Mouse (Mus musculus): Measurements from ENCODE around the gene Foxs1.

Foxs1 gene

DNA sequence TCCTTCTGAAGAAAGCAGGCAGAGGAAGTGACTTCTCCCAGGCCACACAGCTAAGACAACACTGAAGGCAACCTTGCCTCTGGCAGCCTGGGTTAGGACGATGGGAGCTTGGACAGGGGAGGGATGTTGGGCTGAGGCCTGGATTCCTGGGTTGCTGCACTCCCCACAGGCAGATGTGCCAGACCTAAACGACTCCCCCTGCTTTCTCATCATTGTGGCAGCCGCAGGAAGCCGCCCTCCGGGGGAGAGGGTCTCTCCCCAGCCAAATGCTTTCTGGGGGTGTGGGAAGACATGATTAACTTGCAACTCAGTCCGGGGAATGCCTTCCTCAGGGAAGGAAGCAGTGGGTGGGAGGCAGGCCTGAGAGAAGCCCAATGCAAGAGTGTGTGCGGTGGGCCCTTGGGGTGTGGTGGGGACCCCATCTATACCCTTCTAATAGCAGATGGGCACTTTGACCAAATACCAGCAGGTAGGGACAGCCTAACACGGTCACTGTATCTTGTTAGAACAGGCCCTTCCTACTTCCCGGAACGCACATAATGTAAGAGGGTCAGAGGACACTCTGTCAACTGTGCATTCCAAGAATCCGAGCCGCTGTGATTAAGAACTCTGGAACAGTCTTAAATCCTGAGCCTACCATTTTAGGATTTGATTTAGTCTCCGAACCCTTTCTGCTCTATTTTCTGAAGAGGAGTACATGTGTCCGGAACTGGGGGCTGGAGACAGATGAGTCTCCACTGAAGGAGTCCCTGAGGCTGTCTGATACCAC, 4.6 kb downstream of the Foxs1 start:
- no peak for DNase-seq (ENCODE audit: low spot score)

DNA sequence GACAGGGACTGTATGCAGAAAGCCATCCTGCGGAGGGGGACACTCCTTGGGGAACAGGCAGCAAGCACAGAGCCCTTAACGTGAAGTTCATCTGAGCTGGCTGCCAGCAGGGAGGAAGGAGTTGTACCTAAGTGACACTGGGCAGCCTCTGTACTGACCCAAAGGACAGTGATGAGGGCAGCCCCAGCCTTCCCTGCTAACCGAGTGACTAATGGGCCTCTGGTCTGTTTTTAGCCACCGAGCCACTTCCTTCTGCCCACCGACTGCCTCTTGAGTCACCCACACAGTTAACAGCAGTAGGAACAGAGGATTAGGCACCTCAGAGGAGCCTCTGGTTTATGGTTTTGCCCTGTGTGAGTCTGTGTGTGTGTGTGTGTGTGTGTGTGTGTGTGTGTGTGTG, 5.6 kb downstream of the Foxs1 start:
- no peak for DNase-seq (ENCODE audit: low spot score)

DNA sequence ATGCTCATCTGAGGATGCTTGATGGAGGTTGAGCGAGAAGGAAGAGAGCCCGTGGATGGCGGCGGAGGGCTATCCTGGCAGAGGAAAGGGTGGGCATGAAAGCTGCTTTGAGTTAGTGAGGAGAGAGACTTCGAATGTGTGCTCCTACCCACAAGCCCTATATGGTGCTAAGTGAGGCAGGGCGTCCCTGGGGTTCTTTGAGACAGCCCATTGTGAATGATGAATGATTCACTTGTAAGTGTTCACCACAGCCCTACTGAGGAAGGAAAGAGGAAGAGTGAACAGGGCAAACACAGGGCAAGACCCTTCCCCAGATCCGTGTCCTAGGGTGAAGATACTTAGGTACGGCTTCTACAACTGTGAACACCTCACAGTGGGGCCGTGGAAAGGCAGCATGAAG, 6.1 kb downstream of the Foxs1 start:
- no peak for DNase-seq (ENCODE audit: low spot score)

DNA sequence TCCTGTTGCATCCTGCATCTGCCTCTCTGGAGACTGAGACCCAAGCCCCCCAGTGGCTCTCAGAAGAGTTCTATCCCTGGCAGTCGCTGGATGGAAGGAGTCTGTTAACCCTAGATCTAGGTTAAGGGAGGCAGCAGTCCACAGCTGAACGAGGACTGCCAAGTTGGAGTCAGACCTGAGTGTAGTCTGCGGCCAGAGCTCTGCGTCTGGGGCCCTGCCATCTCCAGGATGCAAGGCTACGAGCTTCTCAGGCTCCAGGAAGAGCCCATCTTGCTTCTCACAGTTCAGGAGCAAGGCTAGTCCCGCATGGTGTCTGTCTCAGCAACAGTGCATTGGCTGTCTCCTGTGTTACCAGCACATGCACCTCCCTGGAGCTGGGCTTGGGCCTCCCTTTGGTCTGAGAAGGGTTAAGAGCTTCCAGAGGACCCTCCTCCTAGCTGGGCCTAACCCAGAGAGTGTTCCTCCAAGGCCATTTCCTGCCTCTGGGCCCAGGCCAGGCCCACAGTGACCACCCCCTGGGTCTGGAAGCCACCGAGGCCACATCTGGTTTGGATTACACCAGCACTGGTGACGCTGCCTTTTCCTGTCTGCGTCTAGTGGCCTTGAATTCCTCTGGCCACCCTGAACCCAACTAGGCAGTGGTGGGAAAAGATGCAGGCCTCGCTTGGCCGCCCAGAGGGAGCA, 7.7 kb downstream of the Foxs1 start:
- DNase-seq (ENCODE audit: low spot score): no peak

DNA sequence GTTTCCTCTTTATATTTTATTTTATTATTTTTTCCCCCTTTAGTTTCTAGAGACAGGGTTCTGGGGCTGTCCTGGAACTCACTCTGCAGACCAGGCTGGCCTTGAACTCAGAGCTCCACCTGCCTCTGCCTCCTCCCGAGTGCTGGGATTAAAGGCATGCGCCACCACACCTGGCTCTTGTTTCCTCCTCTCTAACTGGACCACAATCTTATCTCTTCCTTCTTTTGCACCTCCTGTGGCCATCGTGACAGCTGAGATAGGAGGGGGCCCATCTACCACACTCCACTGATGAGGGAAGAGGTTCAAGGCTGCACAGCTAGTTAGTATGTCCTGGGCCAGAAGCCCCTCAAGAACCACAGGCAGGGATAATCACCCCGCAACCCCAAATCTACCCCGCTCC, 8.5 kb downstream of the Foxs1 start:
- DNase-seq (ENCODE audit: low spot score): no peak

DNA sequence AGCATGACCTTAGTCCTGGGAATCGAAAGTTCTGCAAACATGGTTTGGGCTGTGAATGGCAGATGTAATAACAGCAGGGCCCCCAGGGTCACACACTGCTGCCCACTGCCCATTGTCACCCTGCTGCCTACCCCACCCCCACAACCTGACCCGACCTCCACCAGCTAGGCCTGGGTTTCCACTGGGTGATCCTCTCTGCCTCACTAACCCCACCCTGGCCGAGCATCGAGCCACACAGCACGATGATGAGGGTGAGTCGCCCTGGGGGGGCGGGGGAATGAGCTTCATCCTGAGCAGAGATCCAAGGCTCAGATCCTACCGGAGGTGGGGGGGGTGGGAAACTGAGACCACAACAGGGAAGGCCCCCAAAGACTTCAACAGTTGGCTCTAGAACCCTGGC, 8.9 kb downstream of the Foxs1 start:
- DNase-seq (ENCODE audit: low spot score): no peak

DNA sequence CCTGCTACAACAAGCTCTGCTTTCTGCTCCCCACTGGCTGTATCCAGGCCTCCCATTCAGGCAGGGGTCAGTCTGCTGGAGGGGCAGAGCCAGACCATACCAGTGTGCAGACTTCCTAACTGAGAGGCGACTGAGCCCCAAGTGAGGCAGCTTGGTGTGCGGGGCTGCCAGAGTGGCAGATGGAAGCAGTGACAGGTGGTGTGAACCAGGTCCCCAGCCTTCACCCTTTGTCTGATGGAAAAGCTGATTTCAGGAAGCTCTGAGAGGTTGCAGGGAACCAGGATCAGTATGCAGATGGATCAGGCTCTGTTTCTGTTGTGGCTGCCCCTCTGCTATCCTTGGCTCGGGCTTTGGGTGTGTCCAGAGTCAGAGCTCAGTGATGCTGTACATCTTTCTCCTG, 9.4 kb downstream of the Foxs1 start:
- no peak for DNase-seq (ENCODE audit: low spot score)

DNA sequence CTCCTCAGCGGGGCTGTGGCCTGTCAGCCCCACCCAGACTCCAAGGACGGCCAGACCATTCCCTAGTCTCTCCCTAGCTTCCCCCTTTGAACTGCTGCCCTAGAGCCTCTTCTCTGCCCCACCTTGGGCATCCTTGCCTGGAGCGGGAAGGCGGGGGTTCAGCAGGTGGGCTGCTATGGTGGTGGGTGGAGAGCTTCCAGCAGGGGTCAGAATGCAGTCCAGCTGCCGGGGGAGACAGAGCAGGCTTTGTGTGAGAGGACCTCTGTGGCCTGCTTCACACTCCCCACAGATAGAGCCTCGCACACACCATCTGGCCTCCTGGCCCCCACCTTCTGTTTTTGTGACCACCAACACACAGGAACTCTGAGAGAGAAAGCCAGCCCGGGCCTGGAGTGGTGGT, 10.6 kb downstream of the Foxs1 start:
- no peak for DNase-seq (ENCODE audit: low spot score)

DNA sequence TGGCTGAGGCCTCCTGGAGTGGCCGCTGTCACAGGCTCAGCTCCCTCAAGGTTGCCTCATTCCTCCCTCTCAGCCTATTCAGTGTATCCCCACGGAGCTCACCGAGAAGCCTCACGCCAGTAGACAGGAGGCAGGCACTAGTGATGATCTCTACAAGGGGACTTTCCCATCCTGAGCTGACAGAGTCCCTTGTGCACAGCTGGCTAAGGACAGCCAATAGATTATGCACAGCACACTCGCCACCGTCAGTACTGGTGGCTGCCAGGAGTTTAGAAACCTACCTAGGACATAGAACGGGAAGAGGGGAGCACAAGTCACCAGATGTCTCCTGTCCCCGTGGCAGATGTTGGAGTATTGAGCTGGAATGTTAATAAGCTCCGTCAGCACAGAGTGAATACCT, 15.3 kb downstream of the Foxs1 start:
- no peak for DNase-seq (ENCODE audit: low spot score)

DNA sequence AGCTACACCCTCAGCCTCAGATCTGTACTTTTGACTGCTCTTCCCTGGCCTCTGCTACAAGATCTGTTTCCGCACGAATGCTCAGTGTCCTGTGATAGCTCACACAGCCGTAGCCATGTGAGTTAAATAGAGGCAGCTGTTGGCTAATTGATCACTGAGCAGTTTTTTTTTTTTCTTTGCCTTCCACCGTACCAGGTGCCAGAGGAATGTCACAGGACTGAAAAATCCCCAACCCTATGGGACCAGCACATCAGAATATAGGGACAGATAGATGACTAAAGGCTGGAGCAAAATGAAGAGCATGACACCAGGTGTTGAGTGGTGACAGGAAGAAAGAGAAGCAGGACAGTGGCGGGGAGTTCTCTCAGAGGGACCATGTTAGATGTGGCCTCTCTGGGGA, 16.9 kb downstream of the Foxs1 start:
- DNase-seq (ENCODE audit: low spot score): no peak

DNA sequence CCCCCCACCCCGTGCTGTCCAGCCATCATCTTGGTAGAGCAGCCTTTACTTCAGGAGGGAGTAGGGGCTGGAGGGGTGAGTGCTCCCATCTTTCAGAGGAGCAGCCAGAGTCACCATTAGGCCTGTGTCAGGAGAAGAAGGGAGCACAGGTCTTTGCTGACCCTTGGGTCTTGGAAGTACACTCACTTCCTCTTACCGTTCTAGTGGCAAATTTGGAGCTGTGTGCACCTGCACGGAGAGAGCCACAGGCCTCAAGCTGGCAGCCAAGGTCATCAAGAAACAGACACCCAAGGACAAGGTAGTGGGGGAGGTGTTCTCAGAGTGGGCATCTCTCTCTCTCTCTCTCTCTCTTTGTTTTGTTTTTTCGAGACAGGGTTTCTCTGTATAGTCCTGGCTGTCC, 17.6 kb downstream of the Foxs1 start:
- DNase-seq (ENCODE audit: low spot score): no peak

DNA sequence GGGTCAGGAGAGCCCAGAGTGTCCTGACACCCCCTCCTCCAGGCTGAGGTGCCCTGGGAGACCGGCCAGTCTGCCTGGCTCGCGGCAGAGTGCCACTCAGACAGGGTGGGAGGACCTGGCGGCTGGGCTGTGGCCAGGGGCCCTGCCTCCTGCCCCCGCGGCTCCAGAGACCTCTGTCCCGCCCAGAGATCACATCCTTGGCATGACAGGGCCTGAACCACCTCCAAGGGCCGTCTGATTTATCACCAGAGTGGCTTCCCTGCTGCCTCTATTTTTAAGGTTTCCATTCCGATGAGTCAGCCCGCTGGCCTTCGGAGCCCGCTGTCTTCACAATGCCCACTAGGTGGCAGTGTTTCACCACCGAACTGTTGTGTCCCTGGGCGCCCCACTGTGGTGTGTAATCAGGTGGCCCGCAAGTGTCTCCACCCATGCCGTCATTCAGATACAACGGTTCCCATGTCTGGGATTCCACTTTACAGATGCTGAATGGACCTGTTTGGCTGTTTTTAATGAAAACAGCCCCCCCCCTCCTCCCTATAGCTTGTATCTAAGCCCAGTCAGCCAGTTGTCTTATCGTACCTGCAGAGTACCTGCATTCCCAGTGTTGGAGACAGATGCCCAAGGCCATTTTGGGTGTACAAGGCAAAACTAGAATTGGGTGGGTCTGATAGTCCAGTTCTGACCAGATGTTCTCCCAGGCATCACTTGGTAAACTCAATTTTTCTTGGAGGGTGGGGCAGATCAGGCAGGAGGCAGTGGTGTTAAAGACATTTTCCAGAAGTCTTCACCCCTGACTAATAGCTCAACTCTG, 18.5 kb downstream of the Foxs1 start:
- no peak for DNase-seq (ENCODE audit: low spot score)

DNA sequence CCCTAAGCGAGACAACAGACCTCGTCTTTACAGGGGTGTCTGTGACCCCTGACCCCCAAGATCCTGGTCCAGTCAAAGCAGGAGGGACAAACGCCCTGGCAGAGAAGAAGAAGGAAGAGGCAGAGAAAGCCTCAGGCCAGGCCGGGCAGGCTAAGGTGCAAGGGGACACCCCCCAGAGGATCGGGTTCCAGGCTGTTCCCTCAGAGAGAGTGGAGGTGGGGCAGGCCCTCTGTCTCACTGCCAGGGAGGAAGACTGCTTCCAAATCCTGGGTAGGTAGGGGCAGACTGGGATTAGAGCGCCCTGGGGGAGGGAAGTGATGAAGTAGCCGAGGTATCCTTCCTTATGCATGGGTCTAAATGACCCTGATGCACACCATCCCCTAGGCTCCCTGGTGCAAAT, 19.5 kb downstream of the Foxs1 start:
- no peak for DNase-seq (ENCODE audit: low spot score)

DNA sequence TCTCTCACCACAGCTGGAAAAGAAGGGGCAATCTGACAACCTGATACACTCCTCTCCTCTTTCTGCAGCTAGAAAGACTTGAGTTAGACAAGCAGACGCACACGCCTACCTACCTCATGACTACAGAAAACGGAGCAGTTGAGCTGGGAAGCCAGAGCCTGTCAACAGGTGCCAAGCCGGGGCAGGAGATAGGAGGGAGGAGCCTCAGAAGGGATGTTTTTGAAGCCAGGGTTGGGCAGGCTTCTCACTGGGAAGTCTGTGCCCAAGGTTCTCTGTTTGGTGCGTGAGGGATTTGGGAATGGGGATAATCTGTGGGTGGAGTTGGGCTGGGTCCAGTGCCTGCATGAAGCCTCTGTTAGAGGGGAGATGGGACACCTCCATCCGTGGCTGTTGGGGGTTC, 21.6 kb downstream of the Foxs1 start:
- no peak for DNase-seq (ENCODE audit: low spot score)

DNA sequence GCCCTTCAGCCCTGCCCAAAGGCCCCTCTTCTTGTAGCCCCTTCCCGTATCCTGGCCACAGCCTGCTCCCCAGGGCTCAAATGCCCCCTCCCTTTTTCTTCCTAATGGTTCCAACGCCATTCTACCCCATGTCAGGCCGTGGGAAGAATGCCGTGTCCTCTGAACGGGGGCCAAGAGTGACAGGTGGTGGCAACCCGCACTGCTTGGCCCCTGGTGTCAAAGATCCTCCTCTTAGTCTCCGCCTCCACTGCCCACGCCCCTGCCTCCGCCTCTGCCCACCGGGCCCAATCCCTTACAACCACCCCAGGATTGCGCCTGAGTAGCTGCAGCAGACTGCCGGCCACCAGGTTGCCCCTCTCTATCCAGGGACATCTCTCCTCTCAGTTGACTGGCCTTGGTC, 22.0 kb downstream of the Foxs1 start, which contains the start of gene Mylk2:
TSS of gene Mylk2 (plus strand) at position 322 of the 400 bp plus-strand sequence.
- no peak for DNase-seq (ENCODE audit: low spot score)

DNA sequence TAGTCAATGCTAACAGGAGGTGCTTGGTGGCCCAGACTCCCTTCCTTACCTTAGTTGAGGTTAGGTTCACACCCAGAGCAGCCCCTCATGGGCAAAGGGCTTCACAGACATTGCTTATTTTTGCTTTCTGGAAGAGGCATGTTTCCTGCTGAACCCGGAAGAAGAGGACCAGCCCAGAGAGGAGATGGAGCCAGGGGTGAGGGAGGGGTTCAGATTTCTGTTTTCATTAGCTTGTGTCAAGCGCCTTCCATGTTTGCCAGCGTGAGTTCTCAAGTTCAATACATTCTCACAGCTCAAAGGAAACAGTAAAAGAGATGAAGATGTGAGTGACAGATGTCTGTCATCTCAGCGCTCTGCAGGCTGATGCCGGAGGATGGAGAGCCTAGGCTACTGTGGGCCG, 23.2 kb downstream of the Foxs1 start:
- no peak for DNase-seq (ENCODE audit: low spot score)

DNA sequence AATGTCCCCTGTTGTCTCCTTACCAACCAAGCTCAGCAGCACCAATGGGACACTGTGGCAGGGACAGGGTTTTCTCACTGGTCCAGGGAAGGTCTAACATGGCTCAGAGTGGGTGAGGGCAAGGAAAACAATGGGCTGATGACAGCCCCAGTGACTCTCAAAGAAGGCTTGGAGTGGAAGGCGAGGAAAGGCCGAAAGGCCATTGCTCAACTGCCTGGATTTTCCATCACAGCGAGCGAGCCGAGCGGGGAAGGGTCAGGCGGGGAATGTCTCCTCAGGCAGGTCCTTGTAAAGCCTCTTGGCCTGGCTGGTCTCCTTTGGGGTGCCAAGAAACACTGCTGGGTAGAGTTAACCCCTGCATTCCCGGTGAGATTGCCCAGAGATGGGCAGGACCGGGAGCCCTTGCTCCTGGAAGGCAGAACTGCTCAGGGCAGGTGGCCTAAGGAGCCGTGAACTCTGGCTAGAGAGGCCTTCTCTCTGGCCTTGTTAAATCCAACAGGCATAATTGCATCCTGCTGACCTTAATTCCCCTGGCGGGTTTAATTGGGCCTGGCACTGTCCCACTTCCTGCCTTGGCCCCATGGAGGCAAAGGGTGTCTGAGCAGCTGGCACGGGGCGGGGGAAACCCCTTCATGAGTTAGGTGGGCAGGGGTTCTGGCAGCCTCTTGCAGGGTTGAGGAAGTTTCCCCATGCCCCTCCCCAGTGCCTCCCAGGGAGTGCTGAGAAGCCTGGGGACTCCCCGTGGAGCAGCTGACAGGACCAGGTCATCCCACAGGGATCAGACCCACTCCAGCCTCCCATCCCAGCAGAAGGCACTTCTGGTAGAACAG, 25.7 kb downstream of the Foxs1 start:
- DNase-seq (ENCODE audit: low spot score): no peak

DNA sequence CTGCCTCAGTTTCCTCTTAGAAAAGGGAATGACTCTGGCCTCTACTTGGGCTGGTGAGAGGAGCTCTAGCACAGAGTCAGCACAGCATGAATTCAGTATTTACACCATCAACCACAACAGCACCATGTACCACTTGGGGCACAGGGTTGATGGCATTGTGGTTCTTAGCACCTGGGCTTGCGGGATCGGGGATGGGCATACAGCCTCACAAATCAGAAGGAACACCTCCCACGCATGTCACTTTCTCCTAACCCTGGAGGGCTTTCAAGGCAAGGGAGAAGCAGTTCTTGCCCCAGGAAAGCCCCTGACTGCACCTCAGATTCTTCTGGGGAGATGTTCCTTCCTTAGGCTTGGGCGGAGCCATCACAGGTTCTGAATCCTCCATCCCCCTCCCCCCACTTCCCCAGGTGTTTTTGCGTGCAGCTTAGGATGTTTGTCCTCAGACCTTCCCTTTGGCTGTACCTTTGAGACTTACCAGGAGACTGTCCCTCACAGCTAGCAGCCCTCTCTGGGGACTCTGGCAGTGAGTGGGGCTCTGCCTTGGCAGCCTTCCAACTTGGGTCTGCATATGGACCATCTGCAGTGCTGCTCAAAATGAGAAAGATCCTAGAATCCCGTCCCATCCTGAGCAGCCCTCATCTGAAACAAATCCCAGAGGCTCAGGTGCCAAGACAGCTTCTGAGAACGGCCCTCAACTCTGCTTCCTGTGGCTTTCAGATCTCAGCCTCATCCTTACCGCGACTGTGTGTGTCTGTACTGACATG, 26.6 kb downstream of the Foxs1 start:
- DNase-seq (ENCODE audit: low spot score): no peak

DNA sequence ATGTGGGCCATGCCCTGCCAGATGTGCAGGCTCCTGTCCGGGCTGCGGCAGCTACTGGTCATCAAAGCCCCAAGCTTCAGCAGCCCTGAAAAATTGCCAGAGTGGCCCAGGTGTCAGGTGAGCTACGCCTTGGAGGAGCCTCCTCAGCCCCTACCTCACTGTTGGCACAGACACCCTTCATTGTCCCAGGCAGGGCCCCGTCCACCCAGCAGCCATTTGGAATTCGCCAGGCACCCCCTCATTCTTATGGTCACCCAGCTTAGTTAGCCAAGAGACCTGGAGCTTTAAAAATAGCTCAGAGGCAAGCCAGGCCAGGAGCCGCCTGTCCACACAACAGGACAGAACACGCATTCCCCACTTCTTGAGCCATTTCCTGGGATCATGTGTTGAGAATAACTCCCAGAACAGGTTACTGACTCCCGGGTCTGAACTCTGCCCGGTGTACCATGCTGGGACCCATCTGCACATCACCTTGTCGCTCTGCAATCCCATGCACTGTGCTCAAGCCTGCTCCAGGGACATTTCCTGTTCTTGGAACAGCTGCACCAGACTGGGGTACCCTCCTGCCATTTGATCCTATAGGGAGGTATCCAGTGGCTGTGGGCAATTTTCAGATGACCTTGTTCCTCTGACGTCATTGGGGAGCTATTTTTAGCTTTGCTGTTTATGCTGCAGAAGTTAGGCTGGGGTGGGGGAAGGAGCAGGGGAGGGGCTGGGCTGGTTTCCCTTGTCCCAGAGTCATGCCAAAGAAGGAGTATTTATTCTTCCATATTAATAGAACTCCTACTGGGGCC, 27.8 kb downstream of the Foxs1 start:
- no peak for DNase-seq (ENCODE audit: low spot score)

DNA sequence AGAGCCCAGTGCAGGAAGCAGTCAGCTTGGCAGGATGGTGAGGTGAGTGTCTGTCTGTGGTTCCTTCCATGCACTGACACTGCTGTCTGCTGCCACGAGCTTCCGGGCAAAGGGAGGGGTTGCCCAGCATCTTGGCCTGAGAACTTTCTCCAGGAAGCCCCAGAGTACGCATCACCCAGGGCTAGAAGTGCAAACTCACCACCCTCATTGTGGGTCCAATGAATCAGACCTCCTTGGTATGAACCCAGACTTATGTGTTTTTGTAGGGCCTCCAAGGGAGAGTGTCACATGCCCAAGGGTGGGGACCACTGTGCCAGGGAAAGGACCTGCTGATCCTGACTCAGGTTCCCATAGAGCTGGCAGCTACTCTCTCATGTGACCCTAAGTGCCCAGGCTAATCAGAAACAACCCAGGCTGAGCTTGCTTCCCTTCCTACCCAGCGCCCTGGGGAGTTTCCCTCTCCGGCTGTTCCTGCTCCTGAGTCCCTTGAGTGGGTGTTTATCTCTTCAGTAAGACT, 28.8 kb downstream of the Foxs1 start:
- no peak for DNase-seq (ENCODE audit: low spot score)

All from ovary, postnatal 10 days (tissue).